Mouse (Mus musculus): ENCODE data around the gene Zfp60.

- TF ChIP-seq CTCF (IDR thresholded peaks at IDR 0.05; ENCODE audit: low read depth) (no peak), EP300 (optimal IDR thresholded peaks at IDR 0.05) (no peak)
These were observed 20.8 kb upstream of the Zfp60 start for GRCm38 (mm10) chr7:27710402-27710801.

All from stomach, postnatal 0 days (tissue).